In genomic region chr6:13838677-13839344, GRCm38 (mm10) we compare ENCODE assay signal across 8 mouse cellular contexts. TPM values are rescaled to one million over a fixed set of nuclear protein-coding genes. Genes with fewer than 3 reads are reported as not detected.
A peak's percentile ranks its signal among the peaks of the same experiment; 100 is the strongest.
DNase-seq lines count a peak whose midpoint lies in the region; ATAC-seq and TF ChIP-seq lines count a peak whose summit lies in the region.

No protein-coding gene starts in this region.

- H3K27me3 ChIP-seq in cerebellum, adult 2 months (ENCODE audit: control insufficient read depth, insufficient read depth, low read length), result no peaks in the 10 kb centered on the region
- no peaks in the 10 kb centered on the region for H3K27me3 ChIP-seq in lung, embryonic 15.5 days

- peak overlapping the region; percentile 94 for H3K4me2 ChIP-seq in lung, embryonic 15.5 days

- peak; percentile 78 for ATAC-seq in frontal cortex, adult (ENCODE audit: low TSS enrichment)
- ATAC-seq in hematopoietic stem cell, adult 5-6 weeks (replicated peaks in 1 of 2; ENCODE audit: insufficient read depth in 1 of 2, low FRiP score in 2 of 2, low TSS enrichment in 1 of 2, low read depth in 1 of 2, poor library complexity in 2 of 2, severe bottlenecking in 2 of 2), result peak; percentile 80 to 88
- peak; percentile 95 for ATAC-seq in lung, embryonic 15.5 days (ENCODE audit: borderline replicate concordance, extremely low read depth, low FRiP score, low TSS enrichment)
- 0 out of 2 replicates have a peak, but pooled peaks have one; percentile 19 for ATAC-seq in neutrophil, adult 5-6 weeks (ENCODE audit: extremely low read depth, insufficient number of reproducible peaks, low FRiP score, poor library complexity, severe bottlenecking)

- no peaks in the 10 kb centered on the region for H3K4me1 ChIP-seq in cerebellum, adult 2 months (ENCODE audit: control insufficient read depth, insufficient read depth, low read length)
- no peaks in the 10 kb centered on the region for H3K4me1 ChIP-seq in lung, embryonic 15.5 days

- H3K9ac ChIP-seq in lung, embryonic 15.5 days, result peak overlapping the region; percentile 64

- H3K36me3 ChIP-seq in lung, embryonic 15.5 days, result no peaks in the 10 kb centered on the region

- peak; percentile 62; the same call in 1 of the 2 replicates for TF ChIP-seq POLR2A in cerebellum, adult 2 months (IDR thresholded peaks at IDR 0.05; ENCODE audit: borderline replicate concordance, insufficient read depth, low read length)

- under 1% methylated on average over 41 of the region's 41 CpGs for WGBS in cerebellum, adult 2 months
- WGBS in lung, embryonic 15.5 days, result under 1% methylated on average over 41 of the region's 41 CpGs

- no peak for TF ChIP-seq CTCF in cerebellum, adult 2 months (IDR thresholded peaks at IDR 0.05; ENCODE audit: borderline replicate concordance, insufficient read depth, low read depth, low read length)

- peak overlapping the region; percentile 77 for H3K4me3 ChIP-seq in cerebellum, adult 2 months (replicated peaks; ENCODE audit: insufficient read depth, low read depth, low read length)
- H3K4me3 ChIP-seq in lung, embryonic 15.5 days, result peak overlapping the region; percentile 54

- H3K27ac ChIP-seq in cerebellum, adult 2 months (ENCODE audit: insufficient read depth, low read length), result peak overlapping the region; percentile 96
- peak overlapping the region; percentile 62 for H3K27ac ChIP-seq in lung, embryonic 15.5 days

- peak; percentile 22 for DNase-seq in ES-CJ7 (ENCODE audit: low read depth, low spot score)
- DNase-seq in cerebellum, adult 2 months, result peak; percentile 87 to 88
- DNase-seq in layer of hippocampus, adult 9-11 months, result peak; percentile 85
- peak; percentile 8 for DNase-seq in thymus, adult 18-20 months

- H3K9me3 ChIP-seq in lung, embryonic 15.5 days, result no peaks in the 10 kb centered on the region

RNA-seq across cellular contexts. Expression of gene Gpr85, which starts 0.9 kb away (rescaled TPM):
- 30.4 and 30.5 TPM in 2 replicates for polyA plus RNA-seq in cerebellum, adult 2 months (2012; rRNA removed)
- total RNA-seq in hematopoietic stem cell, adult 5-6 weeks (2017), result 0.31 and 0.55 TPM in 2 replicates
- 3.8 and 4.1 TPM in 2 replicates for polyA plus RNA-seq in lung, embryonic 15.5 days (2015; fragmentation: Nextera tagmentation; extraction: Ambion mirVana)
- not detected in 2 replicates for total RNA-seq in neutrophil, adult 5-6 weeks (2017)

RNA-seq across cellular contexts. Expression of gene 2610001J05Rik, which starts 32.5 kb away (rescaled TPM):
- 87.2 and 103 TPM in 2 replicates for polyA plus RNA-seq in cerebellum, adult 2 months (2012; rRNA removed)
- 66.7 and 80.8 TPM in 2 replicates for total RNA-seq in hematopoietic stem cell, adult 5-6 weeks (2017)
- polyA plus RNA-seq in lung, embryonic 15.5 days (2015; fragmentation: Nextera tagmentation; extraction: Ambion mirVana), result 130 and 135 TPM in 2 replicates
- 26.4 and 29.2 TPM in 2 replicates for total RNA-seq in neutrophil, adult 5-6 weeks (2017)

Comparison
In these comparisons a context has a peak if more than half of its experiments do, and no peak if none do; other contexts are left out.
1. Peak in every context shown above with its lines: DNase-seq, ATAC-seq, H3K4me3 ChIP-seq and H3K27ac ChIP-seq.
2. DNase-seq: peak in every context shown above with its lines; median percentile 88 in cerebellum, adult 2 months; 85 in layer of hippocampus, adult 9-11 months; 22 in ES-CJ7; 8 in thymus, adult 18-20 months.
3. ATAC-seq: peak in every context shown above with its lines; median percentile 95 in lung, embryonic 15.5 days; 84 in hematopoietic stem cell, adult 5-6 weeks; 78 in frontal cortex, adult; 19 in neutrophil, adult 5-6 weeks.